Mouse (Mus musculus): Measurements from ENCODE around the gene Gm20890. TPM values are rescaled to one million over a fixed set of nuclear protein-coding genes. Genes with fewer than 3 reads are reported as not detected.
"Not testable (repeated sequence)": the region's sequence is repeated elsewhere in the genome, so short reads cannot be mapped to it uniquely, and the experiment has no call there.

Gene Gm20890
- total RNA-seq (2021): not detected
- long read RNA-seq, experiment 1: 0 reads
- long read RNA-seq, experiment 2: 0 reads

DNA sequence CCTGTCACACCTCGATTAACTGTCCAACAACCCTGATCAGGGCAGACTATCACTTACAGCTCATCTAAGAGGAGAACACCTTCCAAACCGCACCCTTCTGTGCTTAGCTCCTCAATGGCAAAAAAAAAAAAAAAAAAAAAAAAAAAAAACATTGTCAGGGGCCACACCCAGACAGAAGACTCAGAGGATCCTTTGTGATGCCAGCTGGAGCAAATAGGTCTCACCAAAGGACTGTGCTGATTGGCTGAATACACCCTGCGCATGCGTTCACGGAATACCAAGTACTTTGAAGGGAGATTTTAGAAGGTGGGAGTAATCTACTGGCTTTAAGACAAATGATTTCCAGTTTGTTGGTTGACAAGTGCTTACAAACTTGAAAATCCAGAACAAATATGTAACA is at the start of gene Gm20890:
Gene Gm20890, minus strand, starts transcription at position 101 of the 400 bp plus-strand sequence.
- DNase-seq: not testable (repeated sequence)
